In genomic region chr2:161241665-161242064, GRCm38 (mm10) we compare ENCODE assay signal across 22 mouse cellular contexts.
A peak's percentile ranks its signal among the peaks of the same experiment; 100 is the strongest.
DNase-seq lines count a peak whose midpoint lies in the region; ATAC-seq and TF ChIP-seq lines count a peak whose summit lies in the region.
"Had no signal": no experiment of that assay in that cellular context is flagged by ENCODE, and none has a peak within 500 bp of the region (broad histone marks: within the 10 kb centered on the region; RNA-seq: fewer than 3 reads in every experiment).

No protein-coding gene starts in this region.

- peak; percentile 55 for ATAC-seq in intestine, embryonic 16.5 days
- no peak for ATAC-seq in intestine, embryonic 15.5 days
- ATAC-seq in stomach, embryonic 14.5 days (ENCODE audit: insufficient number of reproducible peaks, insufficient read depth, low FRiP score, low read depth), result 0 out of 2 replicates have a peak, but pooled peaks have one; percentile 53
- no peak; the same call in 1 of the 2 replicates for ATAC-seq in stomach, postnatal 0 days (ENCODE audit: low FRiP score, low TSS enrichment)
- ATAC-seq in midbrain, embryonic 13.5 days, result no peak
- ATAC-seq: forebrain, embryonic 14.5 days had no signal

- H3K4me3 ChIP-seq in intestine, embryonic 16.5 days (ENCODE audit: low read length), result no peak overlapping the region
- H3K4me3 ChIP-seq in intestine, embryonic 15.5 days (replicated peaks), result no peak overlapping the region
- H3K4me3 ChIP-seq in stomach, embryonic 14.5 days (ENCODE audit: low read depth, low read length), result no peak overlapping the region
- H3K4me3 ChIP-seq in stomach, postnatal 0 days (ENCODE audit: low read depth, low read length), result no peak overlapping the region
- H3K4me3 ChIP-seq in midbrain, embryonic 13.5 days (replicated peaks), result no peak overlapping the region
- H3K4me3 ChIP-seq: embryonic facial prominence, embryonic 13.5 days; embryonic facial prominence, embryonic 15.5 days; erythroblast, embryonic 14.5 days; forebrain, embryonic 10.5 days; forebrain, embryonic 12.5 days had no signal

- H3K27me3 ChIP-seq in intestine, embryonic 16.5 days (replicated peaks; ENCODE audit: control insufficient read depth, insufficient read depth, low read length), result no peaks in the 10 kb centered on the region
- no peaks in the 10 kb centered on the region for H3K27me3 ChIP-seq in intestine, embryonic 15.5 days (replicated peaks)
- no peaks in the 10 kb centered on the region for H3K27me3 ChIP-seq in stomach, embryonic 14.5 days (ENCODE audit: control insufficient read depth, insufficient read depth, low read length)
- H3K27me3 ChIP-seq in stomach, postnatal 0 days (ENCODE audit: control insufficient read depth, insufficient read depth, low read length), result no peaks in the 10 kb centered on the region
- H3K27me3 ChIP-seq in midbrain, embryonic 13.5 days, result no peaks in the 10 kb centered on the region
- H3K27me3 ChIP-seq: embryonic facial prominence, embryonic 13.5 days; embryonic facial prominence, embryonic 15.5 days; forebrain, embryonic 12.5 days had no signal

- no peak for TF ChIP-seq CTCF in stomach, postnatal 0 days (IDR thresholded peaks at IDR 0.05; ENCODE audit: low read depth)

- no peak for TF ChIP-seq EP300 in stomach, postnatal 0 days (optimal IDR thresholded peaks at IDR 0.05)

- no peaks in the 10 kb centered on the region for H3K9me3 ChIP-seq in intestine, embryonic 16.5 days (ENCODE audit: control insufficient read depth, low read length)
- H3K9me3 ChIP-seq in intestine, embryonic 15.5 days, result no peaks in the 10 kb centered on the region
- no peaks in the 10 kb centered on the region for H3K9me3 ChIP-seq in stomach, embryonic 14.5 days (ENCODE audit: control insufficient read depth, low read depth, low read length)
- H3K9me3 ChIP-seq in stomach, postnatal 0 days (ENCODE audit: control insufficient read depth, low read length), result no peaks in the 10 kb centered on the region
- H3K9me3 ChIP-seq in midbrain, embryonic 13.5 days, result no peaks in the 10 kb centered on the region
- H3K9me3 ChIP-seq: embryonic facial prominence, embryonic 13.5 days; embryonic facial prominence, embryonic 15.5 days; forebrain, embryonic 10.5 days; forebrain, embryonic 12.5 days had no signal

- no peak overlapping the region for H3K4me2 ChIP-seq in intestine, embryonic 16.5 days (ENCODE audit: low read depth, low read length)
- no peak overlapping the region for H3K4me2 ChIP-seq in intestine, embryonic 15.5 days (replicated peaks)
- no peak overlapping the region for H3K4me2 ChIP-seq in stomach, embryonic 14.5 days (replicated peaks; ENCODE audit: low read depth, low read length)
- H3K4me2 ChIP-seq in stomach, postnatal 0 days (replicated peaks; ENCODE audit: low read depth), result no peak overlapping the region
- no peak overlapping the region for H3K4me2 ChIP-seq in midbrain, embryonic 13.5 days (replicated peaks)
- H3K4me2 ChIP-seq: embryonic facial prominence, embryonic 13.5 days; embryonic facial prominence, embryonic 15.5 days; forebrain, embryonic 12.5 days had no signal

- H3K27ac ChIP-seq in intestine, embryonic 16.5 days (ENCODE audit: low read length), result no peak overlapping the region
- no peak overlapping the region for H3K27ac ChIP-seq in intestine, embryonic 15.5 days
- no peak overlapping the region for H3K27ac ChIP-seq in stomach, embryonic 14.5 days (ENCODE audit: low read length)
- no peak overlapping the region for H3K27ac ChIP-seq in stomach, postnatal 0 days (replicated peaks)
- no peak overlapping the region for H3K27ac ChIP-seq in midbrain, embryonic 13.5 days
- H3K27ac ChIP-seq: embryonic facial prominence, embryonic 13.5 days; embryonic facial prominence, embryonic 15.5 days; forebrain, embryonic 10.5 days; forebrain, embryonic 12.5 days had no signal

- H3K4me1 ChIP-seq in intestine, embryonic 16.5 days (ENCODE audit: control insufficient read depth, insufficient read depth, low read length), result no peaks in the 10 kb centered on the region
- H3K4me1 ChIP-seq in intestine, embryonic 15.5 days (replicated peaks), result no peaks in the 10 kb centered on the region
- no peaks in the 10 kb centered on the region for H3K4me1 ChIP-seq in stomach, embryonic 14.5 days (ENCODE audit: control insufficient read depth, insufficient read depth, low read length)
- no peaks in the 10 kb centered on the region for H3K4me1 ChIP-seq in stomach, postnatal 0 days (replicated peaks; ENCODE audit: control insufficient read depth, insufficient read depth)
- no peaks in the 10 kb centered on the region for H3K4me1 ChIP-seq in midbrain, embryonic 13.5 days (replicated peaks)
- H3K4me1 ChIP-seq: embryonic facial prominence, embryonic 13.5 days; embryonic facial prominence, embryonic 15.5 days; forebrain, embryonic 10.5 days; forebrain, embryonic 12.5 days had no signal

- no peaks in the 10 kb centered on the region for H3K36me3 ChIP-seq in intestine, embryonic 16.5 days (ENCODE audit: control insufficient read depth, insufficient read depth, low read length)
- H3K36me3 ChIP-seq in intestine, embryonic 15.5 days, result no peaks in the 10 kb centered on the region
- H3K36me3 ChIP-seq in stomach, embryonic 14.5 days (ENCODE audit: control insufficient read depth, insufficient read depth, low read length), result no peaks in the 10 kb centered on the region
- no peaks in the 10 kb centered on the region for H3K36me3 ChIP-seq in stomach, postnatal 0 days (ENCODE audit: control insufficient read depth, insufficient read depth, low read length)
- H3K36me3 ChIP-seq in midbrain, embryonic 13.5 days, result no peaks in the 10 kb centered on the region
- H3K36me3 ChIP-seq: embryonic facial prominence, embryonic 13.5 days; embryonic facial prominence, embryonic 15.5 days; forebrain, embryonic 10.5 days; forebrain, embryonic 12.5 days had no signal

- no peak overlapping the region for H3K9ac ChIP-seq in intestine, embryonic 16.5 days (ENCODE audit: low read depth, low read length)
- no peak overlapping the region for H3K9ac ChIP-seq in intestine, embryonic 15.5 days
- no peak overlapping the region for H3K9ac ChIP-seq in stomach, embryonic 14.5 days (replicated peaks; ENCODE audit: low read depth, low read length)
- H3K9ac ChIP-seq in stomach, postnatal 0 days (ENCODE audit: low read length), result no peak overlapping the region
- no peak overlapping the region for H3K9ac ChIP-seq in midbrain, embryonic 13.5 days (replicated peaks)
- H3K9ac ChIP-seq: embryonic facial prominence, embryonic 13.5 days; embryonic facial prominence, embryonic 15.5 days; forebrain, embryonic 12.5 days had no signal

- 57% methylated on average over 6 of the region's 6 CpGs for WGBS in intestine, embryonic 16.5 days
- 57% methylated on average over 6 of the region's 6 CpGs for WGBS in intestine, embryonic 15.5 days
- 61% methylated on average over 6 of the region's 6 CpGs for WGBS in stomach, embryonic 14.5 days
- WGBS in stomach, postnatal 0 days, result 50% methylated on average over 6 of the region's 6 CpGs
- 89% methylated on average over 6 of the region's 6 CpGs for WGBS in midbrain, embryonic 13.5 days

- DNase-seq in stomach, postnatal 0 days (ENCODE audit: low spot score), result peak; percentile 22
- DNase-seq in retina, postnatal 1 day, result no peak
- DNase-seq: adrenal gland, adult 2 months; adrenal gland, postnatal 10 days; adrenal gland, postnatal 25 days; cerebellum, adult 11 months; cerebellum, adult 18-20 months; cerebellum, adult 8-10 months; cerebellum, adult 9-11 months; cerebellum, postnatal 14 days; cerebellum, postnatal 36 days; embryo, embryonic 11 days had no signal

Comparison
In these comparisons a context has a peak if more than half of its experiments do, and no peak if none do; other contexts are left out.
1. ATAC-seq: peak in intestine, embryonic 16.5 days (single experiment) and stomach, embryonic 14.5 days (single experiment); none in intestine, embryonic 15.5 days (single experiment), stomach, postnatal 0 days (single experiment) and midbrain, embryonic 13.5 days (single experiment).